Mouse (Mus musculus) cerebellum, postnatal 4 days (tissue): ENCODE results near the gene Olfr53.
"Not testable (repeated sequence)": the region's sequence is repeated elsewhere in the genome, so short reads cannot be mapped to it uniquely, and the experiment has no call there.

Experiments
- DNase-seq, 2 experiments: peaks; one replicate each; pipeline ENCODE4 v3.0.0; 2022; ENCODE audit warnings: low spot score in 2 of 2, mixed read lengths in 1 of 2

The Olfr53 gene

GRCm38 (mm10) chr7:140646152-140646551, at the start of gene Olfr53:
TSS of gene Olfr53 (plus strand) at chr7:140646452.
- DNase-seq, result no peak

GRCm38 (mm10) chr7:140600969-140601368, 45.3 kb upstream of the Olfr53 start, which contains the start of gene Olfr46:
TSS of gene Olfr46 (plus strand) at chr7:140601269.
- DNase-seq, result not testable (repeated sequence)

GRCm38 (mm10) chr7:140628670-140629069, 17.6 kb upstream of the Olfr53 start, which contains the start of gene Olfr61:
TSS of gene Olfr61 (plus strand) at chr7:140628970.
- DNase-seq, result not testable (repeated sequence)

- DNase-seq, result no peak
These were observed 15.7 kb upstream of the Olfr53 start for GRCm38 (mm10) chr7:140630559-140630958.

- DNase-seq, result no peak
These were observed 13.4 kb downstream of the Olfr53 start, which contains the start of gene Olfr539 for GRCm38 (mm10) chr7:140659630-140660029. TSS of gene Olfr539 (plus strand) at chr7:140659930.

- DNase-seq, result not testable (repeated sequence)
These were observed 24.4 kb downstream of the Olfr53 start for GRCm38 (mm10) chr7:140670693-140671092.

GRCm38 (mm10) chr7:140675863-140676262, 29.6 kb downstream of the Olfr53 start:
- DNase-seq, result no peak

- DNase-seq, result not testable (repeated sequence)
These were observed 33.3 kb downstream of the Olfr53 start for GRCm38 (mm10) chr7:140679591-140679990.

- DNase-seq, result no peak
These were observed 35.4 kb downstream of the Olfr53 start, which contains the start of gene Olfr45 for GRCm38 (mm10) chr7:140681651-140682050. TSS of gene Olfr45 (plus strand) at chr7:140681951.

- DNase-seq, result no peak
These were observed 50.7 kb downstream of the Olfr53 start, which contains the start of gene Olfr541 for GRCm38 (mm10) chr7:140696967-140697366. TSS of gene Olfr541 (plus strand) at chr7:140697267.
